Mouse (Mus musculus): ENCODE measurements around the gene 1700092M07Rik.

GRCm38 (mm10) chr19:8711949-8712869 lies 28.3 kb upstream of the 1700092M07Rik start:
- TF ChIP-seq EP300 (IDR thresholded peaks at IDR 0.05; ENCODE audit: low read depth) = no peak
- no peak for TF ChIP-seq CTCF (IDR thresholded peaks at IDR 0.05; ENCODE audit: low read depth)

Measured in liver, embryonic 14.5 days (tissue).